Mouse (Mus musculus): ENCODE results near the gene Arhgdig. TPM values are rescaled to one million over a fixed set of nuclear protein-coding genes. Genes with fewer than 3 reads are reported as not detected.
"Not testable (repeated sequence)": the region's sequence is repeated elsewhere in the genome, so short reads cannot be mapped to it uniquely, and the experiment has no call there.

The Arhgdig gene
- total RNA-seq, 2 experiments from 2014 or later: 199 to 205 TPM

GRCm38 (mm10) chr17:26206392-26206791 is 1.2 kb downstream of the Arhgdig start:
- DNase-seq (ENCODE audit: low spot score in 2 of 2): no peak

- DNase-seq (ENCODE audit: low spot score in 2 of 2): no peak
Observed at GRCm38 (mm10) chr17:26204766-26205165, 2.8 kb downstream of the Arhgdig start.

GRCm38 (mm10) chr17:26203321-26203811 is 4.2 kb downstream of the Arhgdig start:
- peak; percentile 41 to 57 for DNase-seq (ENCODE audit: low spot score in 2 of 2)

- DNase-seq (ENCODE audit: low spot score in 2 of 2): peak; percentile 37 to 39
Observed at GRCm38 (mm10) chr17:26202737-26203136, 4.8 kb downstream of the Arhgdig start, which contains the start of gene Rgs11. Gene Rgs11 (plus strand): TSS chr17:26202951.

GRCm38 (mm10) chr17:26201998-26202397 is 5.6 kb downstream of the Arhgdig start:
- DNase-seq (ENCODE audit: low spot score in 2 of 2): no peak

- peak; percentile 34 to 50 for DNase-seq (ENCODE audit: low spot score in 2 of 2)
Observed at GRCm38 (mm10) chr17:26200831-26201705, 6.5 kb downstream of the Arhgdig start.

GRCm38 (mm10) chr17:26198892-26199291 is 8.7 kb downstream of the Arhgdig start, which contains the start of gene Pdia2:
Gene Pdia2 (minus strand): TSS chr17:26199087.
- no peak for DNase-seq (ENCODE audit: low spot score in 2 of 2)

GRCm38 (mm10) chr17:26192481-26193190 is 14.9 kb downstream of the Arhgdig start:
- no peak for DNase-seq (ENCODE audit: low spot score in 2 of 2)

- not testable (repeated sequence) for DNase-seq (ENCODE audit: low spot score in 2 of 2)
Observed at GRCm38 (mm10) chr17:26191486-26191885, 16.1 kb downstream of the Arhgdig start.

- DNase-seq (ENCODE audit: low spot score in 2 of 2): no peak
Observed at GRCm38 (mm10) chr17:26188091-26188805, 19.3 kb downstream of the Arhgdig start.

GRCm38 (mm10) chr17:26187592-26187991 is 20.0 kb downstream of the Arhgdig start:
- DNase-seq (ENCODE audit: low spot score in 2 of 2): no peak

GRCm38 (mm10) chr17:26181179-26181578 is 26.4 kb downstream of the Arhgdig start:
- no peak for DNase-seq (ENCODE audit: low spot score in 2 of 2)

GRCm38 (mm10) chr17:26178611-26179010 is 29.0 kb downstream of the Arhgdig start:
- DNase-seq (ENCODE audit: low spot score in 2 of 2): no peak

GRCm38 (mm10) chr17:26175248-26175647 is 32.3 kb downstream of the Arhgdig start:
- not testable (repeated sequence) for DNase-seq (ENCODE audit: low spot score in 2 of 2)

GRCm38 (mm10) chr17:26168039-26168438 is 39.5 kb downstream of the Arhgdig start:
- no peak for DNase-seq (ENCODE audit: low spot score in 2 of 2)

GRCm38 (mm10) chr17:26162736-26163135 is 44.9 kb downstream of the Arhgdig start:
- no peak for DNase-seq (ENCODE audit: low spot score in 2 of 2)

GRCm38 (mm10) chr17:26151886-26152630 is 55.5 kb downstream of the Arhgdig start:
- no peak for DNase-seq (ENCODE audit: low spot score in 2 of 2)
